Mouse (Mus musculus) erythroblast, embryonic 14.5 days (primary cell): Measurements from ENCODE around the gene Sdk2.

ENCODE experiments used
- GATA1 ChIP-seq: IDR thresholded peaks from 2 replicates; pipeline ENCODE4 v1.6.1; 2012; ENCODE audit warnings: low read length, inconsistent platforms, mixed read lengths
- TAL1 ChIP-seq: IDR thresholded peaks from 3 replicates; pipeline ENCODE4 v1.6.1; 2012; ENCODE audit warnings: low read length, inconsistent platforms, mixed read lengths

GRCm38 (mm10) chr11:114061946-114062345 lies 4.9 kb downstream of the Sdk2 start:
- TF ChIP-seq TAL1 (no peak), GATA1 (no peak)
